Mouse (Mus musculus) urinary bladder, postnatal 10 days (tissue): ENCODE measurements around the gene Dnah14.
"Not testable (repeated sequence)": the region's sequence is repeated elsewhere in the genome, so short reads cannot be mapped to it uniquely, and the experiment has no call there.

Experiments
- DNase-seq: peaks from one replicate; pipeline ENCODE4 v3.0.0; 2022; ENCODE audit warnings: low spot score

Dnah14 gene

DNA sequence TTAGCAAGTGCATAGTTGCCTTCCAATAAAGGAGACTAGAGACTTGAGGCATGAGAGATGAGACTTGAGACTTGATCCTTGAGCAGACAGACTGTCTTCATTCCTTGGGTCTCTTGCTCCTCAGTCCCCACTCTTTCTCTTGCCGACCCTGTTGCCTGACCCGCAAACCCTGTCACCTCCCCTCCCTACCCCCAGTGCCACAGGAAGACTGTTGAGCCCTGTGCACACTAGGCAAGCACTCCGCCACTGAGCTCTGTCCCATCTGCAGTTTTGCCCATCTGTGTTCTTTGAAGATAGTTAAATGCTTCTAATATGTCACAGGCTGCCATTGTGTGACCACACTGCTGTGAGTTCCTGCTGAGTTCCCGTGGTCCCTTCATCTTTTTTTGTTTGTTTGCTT lies 23.0 kb downstream of the Dnah14 start:
- DNase-seq: no peak

DNA sequence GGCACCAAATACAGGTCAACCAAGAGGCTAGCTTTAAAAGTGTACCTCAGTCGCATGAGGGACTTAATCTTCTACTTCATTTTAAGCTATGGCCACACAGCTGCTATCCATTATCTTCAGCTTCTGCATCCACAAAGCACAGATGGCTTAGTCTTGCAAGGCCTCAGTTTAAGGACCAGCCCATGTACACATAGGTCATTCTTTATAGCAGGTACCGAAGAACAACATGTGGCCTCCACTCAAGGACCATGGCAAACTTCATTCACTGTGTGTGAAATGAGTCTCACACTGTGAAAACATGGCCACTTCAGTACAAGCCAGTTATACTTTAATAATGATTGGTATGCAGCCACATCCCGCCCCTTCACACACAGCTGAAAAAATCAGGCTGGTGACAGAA lies 34.8 kb downstream of the Dnah14 start:
- DNase-seq: no peak

DNA sequence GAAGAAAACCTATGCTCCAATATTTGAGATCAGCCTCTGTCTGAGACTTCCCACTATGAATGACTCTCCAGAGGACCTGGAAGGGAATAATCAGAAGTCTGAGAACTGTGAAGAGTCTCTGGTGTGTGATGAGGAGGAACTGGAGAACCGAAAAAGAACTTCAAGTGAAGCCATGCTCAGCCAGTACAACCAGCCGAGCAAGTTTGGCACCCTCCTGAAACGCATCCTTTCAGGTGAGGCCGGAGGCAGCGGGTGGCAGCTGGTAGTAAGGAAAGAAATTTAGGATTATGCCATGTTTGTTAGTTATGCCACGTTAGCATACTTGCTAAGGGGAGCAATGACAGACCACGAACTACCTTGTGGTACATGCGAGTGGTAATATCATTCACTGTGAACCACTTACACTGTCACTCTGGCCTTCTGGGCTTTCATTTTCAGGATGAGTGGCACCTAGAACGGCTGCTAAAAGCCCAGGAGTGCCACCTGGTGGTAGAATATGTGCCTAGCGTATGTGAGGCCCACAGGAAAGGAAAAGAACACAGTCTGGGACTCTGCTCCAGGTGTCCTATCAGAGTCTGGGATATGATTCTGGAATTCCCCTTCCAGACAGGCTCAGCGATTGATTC lies 39.6 kb downstream of the Dnah14 start:
- no peak for DNase-seq

DNA sequence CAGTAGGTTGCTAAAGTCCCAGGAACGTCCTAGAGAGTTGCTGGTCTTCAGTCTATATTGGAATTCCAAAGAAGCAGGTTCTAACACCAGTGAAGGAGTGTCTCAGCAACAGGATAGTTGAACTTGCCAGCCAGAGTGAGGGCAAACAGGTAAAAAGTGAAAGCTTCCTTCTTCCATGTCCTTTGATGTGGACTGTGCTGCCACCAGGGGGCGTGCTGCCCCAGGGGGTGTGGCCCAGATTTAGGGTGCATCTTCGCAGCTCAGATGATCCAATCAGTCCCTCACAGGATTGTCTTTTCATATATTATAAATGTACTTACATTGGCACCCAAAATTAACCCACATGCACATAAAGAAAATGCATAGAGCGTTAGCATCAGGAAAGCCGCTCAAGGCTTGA lies 41.0 kb downstream of the Dnah14 start:
- DNase-seq: no peak

DNA sequence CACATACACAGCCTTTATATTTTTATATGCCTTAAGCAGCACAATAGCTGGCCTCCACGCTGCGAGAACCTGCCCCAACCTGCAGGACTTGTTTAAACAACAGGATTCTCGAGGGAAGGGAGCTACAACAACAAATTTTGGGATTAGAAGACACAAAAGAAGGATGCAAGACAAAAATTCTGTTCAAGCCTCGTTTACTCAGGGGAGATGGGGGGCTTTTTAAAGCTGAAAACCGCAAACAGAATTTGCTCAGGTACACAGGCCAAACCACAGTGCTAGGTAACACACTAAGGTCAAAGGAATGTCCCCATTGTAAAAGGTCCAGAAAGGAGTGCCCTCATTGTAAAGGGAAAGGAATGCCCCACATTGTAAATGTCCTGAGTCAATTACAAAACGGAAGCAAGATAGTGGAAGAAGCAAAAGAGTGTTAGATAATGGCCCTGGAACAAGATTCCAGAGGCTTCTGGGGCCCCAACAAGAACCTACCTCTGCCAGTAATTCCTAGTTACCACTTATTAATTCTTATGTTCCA lies 46.9 kb downstream of the Dnah14 start:
- no peak for DNase-seq

DNA sequence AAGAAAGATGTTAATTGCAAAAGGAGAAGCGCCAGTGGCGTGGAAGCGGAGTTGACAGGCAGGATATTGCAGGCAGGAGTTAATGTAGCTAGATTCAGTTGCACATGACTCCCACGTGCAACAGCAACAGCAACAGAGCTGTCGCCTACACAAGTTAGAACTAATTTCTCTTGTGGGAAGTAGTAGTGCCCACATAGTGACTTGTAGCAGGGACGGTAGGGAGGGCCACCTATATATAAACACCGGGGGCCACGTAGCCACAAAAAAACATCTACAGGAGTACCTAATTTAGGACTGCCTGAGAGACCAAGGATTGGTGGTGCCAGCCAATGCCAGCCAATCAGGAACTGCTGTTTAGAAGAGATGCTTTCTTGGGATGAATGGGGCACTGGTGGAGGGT lies 48.5 kb downstream of the Dnah14 start:
- DNase-seq: no peak

DNA sequence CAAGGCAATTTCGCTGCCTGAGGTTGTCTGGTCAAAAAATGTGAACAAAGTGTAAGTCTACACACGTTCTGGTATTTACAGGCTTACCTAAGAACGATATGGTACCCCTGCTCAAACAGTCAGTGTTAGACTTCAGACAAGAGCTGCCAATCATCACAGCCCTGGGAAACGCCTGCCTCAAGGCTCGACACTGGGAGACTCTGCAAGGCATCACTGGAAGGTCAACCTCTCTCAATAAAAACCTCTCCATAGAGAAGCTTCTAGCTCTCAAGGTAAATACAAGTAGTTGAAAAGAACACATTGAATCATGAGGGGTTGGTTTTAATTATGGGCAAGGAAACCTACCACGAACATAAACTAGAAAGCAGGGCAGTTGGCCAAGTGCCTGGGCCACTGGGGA lies 51.9 kb downstream of the Dnah14 start:
- DNase-seq: no peak

DNA sequence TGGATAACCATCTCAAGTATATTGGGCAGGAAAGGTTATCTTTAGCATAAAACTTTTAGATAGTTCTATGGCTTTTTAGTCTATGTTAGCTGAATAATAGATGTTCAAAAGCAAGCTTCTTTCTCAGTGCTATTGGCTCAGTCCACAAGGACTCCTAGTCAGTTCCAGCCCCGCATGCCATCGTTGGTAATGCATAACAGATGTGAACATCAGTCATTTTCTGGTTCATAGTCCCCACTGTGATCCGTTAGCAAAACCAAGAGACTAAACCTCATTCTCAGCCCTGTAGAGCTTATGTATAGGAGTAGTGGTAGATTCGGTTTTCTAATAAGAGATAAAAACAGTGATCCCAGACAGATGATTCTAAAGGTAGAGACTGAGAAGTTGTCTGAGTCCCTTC lies 55.0 kb downstream of the Dnah14 start:
- no peak for DNase-seq

DNA sequence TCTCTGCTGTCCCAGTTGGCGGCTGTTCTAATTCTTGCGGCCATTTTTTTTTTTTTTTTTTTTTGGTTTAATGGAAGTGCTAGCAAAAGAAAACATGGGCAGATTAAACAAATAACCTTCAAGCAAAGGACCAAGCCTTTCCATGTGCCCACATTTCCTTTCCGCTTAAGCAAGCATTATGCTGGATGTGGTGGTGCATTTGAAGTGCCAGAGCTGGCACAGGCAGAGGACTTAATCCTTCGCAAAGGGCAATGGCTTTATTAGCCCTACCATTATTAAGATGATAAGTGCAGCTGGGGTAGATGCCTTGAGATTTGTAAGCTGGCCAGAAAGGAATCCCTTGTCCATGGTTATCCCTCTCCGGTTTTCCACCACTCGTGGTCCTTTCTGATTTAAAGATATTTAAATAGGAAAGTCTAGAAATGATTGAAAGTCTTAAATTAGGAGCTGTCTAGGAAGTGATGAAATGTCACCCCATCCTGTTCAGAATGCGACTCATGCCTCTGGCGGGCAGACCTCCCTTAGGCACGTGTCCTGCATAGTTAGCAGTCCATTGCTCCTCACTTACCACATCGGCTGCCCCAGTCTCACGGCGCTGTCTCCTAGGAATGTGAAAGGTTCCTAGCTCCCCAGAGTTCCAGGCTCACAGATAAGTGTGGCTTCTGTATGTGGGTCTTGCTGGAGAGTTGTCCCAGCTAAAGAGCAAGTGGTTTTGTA lies 61.8 kb downstream of the Dnah14 start:
- no peak for DNase-seq

DNA sequence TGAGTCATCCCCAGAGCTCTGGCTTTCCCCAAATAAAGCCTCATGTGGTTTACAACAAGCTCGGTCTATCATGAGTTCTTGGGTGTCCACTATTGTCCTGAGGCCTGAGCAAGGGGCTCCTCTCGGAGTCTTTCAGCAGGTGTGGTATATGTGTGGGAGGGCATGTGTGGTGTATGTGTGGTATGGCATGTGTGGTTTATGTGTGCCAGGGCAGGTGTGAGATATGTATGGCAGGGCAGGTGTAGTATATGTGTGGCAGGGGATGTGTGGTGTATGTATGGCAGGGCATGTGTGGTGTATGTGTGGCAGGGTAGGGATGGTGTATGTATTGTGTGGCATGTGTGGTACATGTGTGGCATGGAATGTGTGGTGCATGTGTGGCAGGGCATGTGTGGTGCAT lies 64.0 kb downstream of the Dnah14 start:
- DNase-seq: no peak

DNA sequence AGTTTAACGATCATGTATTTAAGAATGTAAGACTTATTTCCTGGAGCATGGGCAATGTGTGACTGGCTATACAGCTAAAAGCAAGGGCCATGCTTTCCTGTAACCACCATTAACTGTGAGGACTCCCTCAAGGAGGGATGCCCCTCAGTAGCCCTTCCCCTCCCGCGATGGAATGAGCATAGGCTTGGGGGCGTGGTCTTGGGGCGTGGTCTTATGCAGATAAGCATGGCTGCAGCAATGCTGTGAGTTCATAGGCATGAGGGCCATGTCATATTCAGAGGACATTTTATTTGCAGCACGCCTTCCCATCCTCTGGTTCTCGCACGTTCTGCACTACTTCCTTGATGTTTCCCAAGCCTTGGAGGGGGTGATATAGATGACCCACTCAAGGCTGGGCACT lies 71.1 kb downstream of the Dnah14 start:
- no peak for DNase-seq

DNA sequence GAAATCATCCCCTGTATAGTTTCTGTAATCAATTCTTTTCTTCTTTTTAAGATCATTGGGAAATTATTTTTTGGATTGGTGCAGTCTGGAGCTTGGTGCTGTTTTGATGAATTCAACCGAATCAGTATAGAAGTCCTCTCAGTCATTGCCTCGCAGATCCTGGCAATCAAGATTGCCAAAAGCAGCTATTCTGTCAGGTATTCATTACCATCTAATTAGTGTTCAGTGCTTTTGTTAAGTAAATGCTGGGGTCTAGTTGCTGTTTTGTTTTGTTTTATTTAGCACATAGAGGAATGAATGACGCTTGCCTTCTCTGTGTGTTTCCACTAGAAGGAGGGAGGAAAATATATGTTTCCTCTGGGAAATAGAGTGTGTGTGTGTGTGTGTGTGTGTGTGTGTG lies 77.1 kb downstream of the Dnah14 start:
- DNase-seq: no peak

DNA sequence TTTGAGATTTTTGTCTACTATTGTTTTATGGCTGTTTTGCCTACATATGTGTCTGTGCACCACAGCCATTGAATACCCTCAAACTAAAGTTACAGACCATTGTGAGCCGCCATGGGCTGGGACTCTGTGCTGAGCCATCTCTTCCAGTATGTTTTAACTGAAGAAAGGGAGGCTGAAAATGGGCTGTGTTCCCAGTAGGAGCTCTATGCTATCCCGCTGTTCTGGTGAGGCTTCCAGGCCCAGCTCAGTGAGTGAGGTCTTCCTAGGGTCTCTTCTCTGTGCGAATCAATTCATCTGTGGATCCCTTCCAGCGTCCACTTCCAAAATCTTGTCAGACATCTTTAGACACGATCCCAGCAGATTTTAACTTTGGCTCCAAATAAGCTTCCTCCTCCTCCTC lies 80.1 kb downstream of the Dnah14 start:
- no peak for DNase-seq

DNA sequence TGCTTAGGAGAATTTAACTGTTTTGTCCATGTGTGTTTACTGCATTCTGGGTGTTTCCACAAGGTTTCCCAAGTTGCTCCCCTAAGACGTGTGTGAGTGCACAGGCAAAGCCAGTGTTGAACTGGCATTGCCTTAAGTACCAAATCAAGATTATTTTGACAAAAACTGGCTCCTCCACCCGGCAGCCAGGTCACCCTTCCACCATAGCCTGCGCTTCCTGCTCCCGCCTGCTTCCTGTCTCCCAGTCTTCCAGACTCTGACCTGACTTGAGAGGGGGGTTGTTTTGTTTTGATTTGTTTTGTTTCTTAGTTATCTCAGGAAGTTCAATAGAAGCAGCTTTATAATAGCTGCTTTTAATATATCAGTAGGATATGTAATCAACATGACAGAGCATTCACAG lies 90.4 kb downstream of the Dnah14 start:
- no peak for DNase-seq

DNA sequence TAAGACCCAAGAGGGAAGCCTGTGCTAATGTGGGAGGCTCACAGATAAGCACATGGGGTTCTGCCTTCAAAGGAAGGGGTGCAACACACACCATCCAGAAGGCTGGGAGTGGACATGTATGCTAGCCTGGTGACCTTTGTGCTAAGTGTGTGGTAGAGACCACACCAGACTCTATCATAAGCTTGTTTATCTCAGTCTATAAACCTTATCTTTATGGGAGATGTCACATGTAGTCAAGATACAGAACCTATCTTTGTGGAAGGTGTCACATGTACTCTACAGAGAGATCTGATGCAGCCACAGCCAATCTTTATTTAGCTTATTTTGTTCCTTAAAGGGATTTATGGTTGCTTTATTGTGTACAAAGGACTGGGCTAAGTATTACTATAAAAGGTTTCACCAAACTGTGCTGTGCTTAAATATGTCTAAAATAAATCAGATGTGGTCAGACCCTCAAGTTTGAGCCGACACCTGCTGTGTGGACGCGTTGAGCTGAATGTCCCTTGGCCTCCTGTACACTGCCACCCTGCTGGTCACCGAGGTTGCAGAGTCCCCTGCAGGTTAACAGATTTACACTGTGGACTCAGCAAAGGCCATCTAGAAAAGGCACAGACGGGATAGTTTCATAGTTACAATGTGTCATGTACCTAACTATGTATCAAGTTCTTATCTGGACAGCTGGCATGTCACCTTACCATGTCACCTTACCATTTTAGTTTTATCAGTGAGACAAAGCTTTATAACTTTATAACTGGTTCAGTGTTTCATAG lies 118.6 kb downstream of the Dnah14 start:
- no peak for DNase-seq

DNA sequence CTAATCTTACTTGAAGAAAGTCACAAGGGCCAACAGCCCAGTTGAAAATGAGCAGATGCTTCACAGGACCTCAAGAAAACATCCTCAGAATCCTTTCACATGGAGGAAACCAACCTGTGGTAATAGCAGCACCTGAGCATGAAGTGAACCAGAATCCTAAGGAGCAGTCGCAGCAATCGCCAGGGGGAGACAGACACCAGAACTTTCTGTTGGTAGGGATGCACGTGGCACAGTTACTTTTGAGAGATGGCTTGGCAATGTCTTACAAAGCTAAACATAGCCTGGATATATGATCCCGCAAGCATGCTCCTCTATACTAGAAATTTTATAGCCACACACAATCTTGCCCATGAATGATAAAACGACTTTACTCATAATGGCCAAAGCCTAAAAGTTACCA lies 152.3 kb downstream of the Dnah14 start:
- DNase-seq: no peak

DNA sequence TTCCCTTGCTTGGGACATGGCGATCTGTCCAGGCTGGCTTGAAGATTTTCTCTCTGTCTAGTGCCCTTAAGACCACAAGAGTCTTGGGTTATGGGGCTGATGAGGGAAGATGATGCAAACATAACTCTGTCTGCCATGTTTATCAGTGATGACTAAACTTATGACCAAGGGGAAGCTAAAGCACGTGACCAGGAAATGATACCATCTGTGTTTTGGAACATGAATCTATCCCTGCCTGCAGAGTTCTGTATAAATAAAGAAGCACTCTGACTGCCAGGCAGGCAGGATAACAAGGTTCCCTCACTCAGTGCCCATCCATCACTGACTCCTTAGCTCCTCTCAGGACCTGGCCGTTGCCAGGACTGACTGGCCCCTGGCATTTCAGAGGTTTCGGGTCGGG lies 157.2 kb downstream of the Dnah14 start:
- DNase-seq: no peak

DNA sequence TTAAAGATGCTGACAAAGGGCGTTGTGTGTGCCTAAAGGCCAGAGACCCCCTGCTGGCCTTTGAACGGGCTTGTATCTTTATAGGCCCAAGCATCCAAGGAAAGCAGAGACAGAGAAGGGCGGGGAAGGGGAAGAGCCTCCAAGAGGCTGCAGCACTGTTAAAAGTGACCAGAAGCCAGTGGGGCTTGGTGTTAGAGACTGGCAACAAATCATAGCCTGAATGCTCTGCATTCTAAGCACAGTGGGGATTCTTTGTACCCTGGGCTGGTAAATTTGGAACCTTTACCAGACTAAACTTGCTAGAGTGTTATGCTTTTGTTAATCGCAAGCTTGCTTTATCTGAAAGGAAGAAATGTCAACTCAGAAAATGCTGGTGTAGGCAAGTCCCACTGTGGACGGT lies 163.9 kb downstream of the Dnah14 start:
- DNase-seq: no peak

DNA sequence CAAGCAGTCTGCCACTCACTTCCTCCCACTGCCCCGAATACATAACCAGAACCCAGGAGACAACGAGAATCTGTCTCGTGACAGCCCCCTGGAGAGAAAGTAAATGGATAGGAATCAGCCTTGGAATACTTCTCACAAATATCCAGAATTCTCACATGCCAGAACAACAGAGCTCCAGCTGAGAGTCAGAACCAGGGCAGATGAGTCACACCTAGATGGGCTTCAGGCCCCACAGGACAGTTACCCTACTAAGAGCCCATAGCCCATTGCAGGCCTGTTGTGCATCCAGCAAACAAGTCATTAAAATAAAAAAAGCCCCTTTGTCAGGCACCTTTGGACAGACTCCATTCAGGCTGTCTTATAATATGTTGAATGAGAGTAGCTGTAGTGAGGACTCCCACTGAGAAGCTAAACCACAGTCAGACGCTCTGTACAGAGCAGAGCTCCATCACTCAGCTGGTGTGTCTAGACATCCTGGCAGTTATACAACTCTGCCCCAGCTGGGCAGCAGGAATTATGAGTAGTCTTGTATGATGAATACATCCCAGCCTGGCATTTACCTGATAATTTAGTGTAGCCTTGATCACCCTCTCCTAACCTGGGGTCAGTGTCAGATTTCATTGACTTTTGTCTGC lies 166.0 kb downstream of the Dnah14 start:
- no peak for DNase-seq

DNA sequence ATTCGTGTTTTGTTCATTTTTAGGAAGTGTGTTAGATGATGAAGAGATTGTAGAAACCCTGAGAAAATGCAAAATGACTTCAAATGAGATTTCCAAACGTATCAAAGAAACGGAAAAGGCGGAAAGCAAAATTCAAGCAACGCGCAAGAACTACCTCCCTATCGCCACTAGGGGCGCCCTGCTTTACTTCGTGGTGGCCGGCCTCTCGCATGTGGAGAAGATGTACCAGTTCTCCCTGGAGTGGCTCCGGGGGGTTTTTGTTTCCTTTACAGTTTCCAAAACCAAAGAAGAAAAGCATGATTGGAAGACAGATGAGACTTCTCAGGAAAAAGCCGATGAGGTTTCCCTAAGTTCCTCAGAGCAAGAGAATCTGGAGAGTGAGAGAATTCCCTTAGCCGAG lies 193.0 kb downstream of the Dnah14 start:
- no peak for DNase-seq

DNA sequence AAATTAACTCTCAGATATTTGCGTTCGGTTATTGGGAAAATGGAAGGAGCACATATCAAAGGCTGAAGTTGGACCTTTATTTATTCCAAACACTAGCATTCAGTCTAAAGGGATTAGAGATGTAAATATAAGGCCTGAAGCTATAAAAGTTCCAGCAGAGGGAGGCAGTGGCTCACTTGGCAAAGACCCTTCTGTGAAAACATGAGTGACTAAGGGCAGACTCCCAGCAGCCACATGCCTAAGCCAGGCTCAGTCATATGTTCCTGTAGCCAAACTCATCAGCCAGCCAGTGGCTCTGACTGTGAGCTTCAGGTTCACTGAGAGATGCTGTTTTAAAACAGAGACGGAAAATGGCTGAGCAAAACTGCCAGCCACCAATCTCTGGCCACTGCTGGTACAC lies 195.5 kb downstream of the Dnah14 start:
- no peak for DNase-seq

DNA sequence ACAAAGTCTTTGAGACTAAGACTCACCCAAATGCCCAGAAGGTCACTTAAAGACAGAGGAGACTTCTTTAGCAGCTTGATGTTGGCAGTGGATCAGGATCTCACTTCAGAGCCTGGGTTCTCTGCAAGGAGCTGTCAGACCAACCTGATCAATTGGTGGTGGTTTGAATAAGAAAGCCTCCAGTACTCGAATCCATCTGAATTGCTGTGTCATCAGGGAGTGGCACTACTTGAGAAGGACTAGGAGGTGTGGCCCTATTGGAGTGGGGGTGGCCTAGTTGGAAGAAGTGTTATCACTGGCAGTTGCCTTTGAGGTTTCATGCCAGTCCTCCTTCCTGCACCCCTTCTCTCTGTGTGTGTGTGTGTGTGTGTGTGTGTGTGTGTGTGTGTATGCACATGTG lies 200.2 kb downstream of the Dnah14 start:
- no peak for DNase-seq

DNA sequence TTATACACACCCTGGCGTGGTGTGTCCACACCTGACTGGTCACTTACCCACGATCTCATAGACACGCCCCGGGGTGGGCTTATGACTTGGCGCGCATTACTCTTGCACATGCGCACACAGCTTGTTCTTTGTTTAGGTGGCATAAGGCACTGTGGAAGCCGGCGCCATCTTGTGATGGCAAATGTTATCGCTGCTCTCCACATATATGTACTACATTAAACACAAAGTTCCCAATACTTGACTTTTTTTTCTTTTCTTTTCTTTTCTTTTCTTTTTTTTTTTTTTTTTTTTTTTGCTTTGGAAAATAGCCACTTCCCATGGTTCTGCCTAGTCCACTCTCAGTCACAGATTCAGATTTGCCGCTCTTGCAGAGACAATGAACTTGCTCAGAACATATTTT lies 206.2 kb downstream of the Dnah14 start:
- DNase-seq: not testable (repeated sequence)
